Mouse (Mus musculus) liver, embryonic 11.5 days (tissue): ENCODE measurements around the gene Rtn2. TPM values are rescaled to one million over a fixed set of nuclear protein-coding genes. Genes with fewer than 3 reads are reported as not detected.

Experiments
- ATAC-seq: fragments of 200-750 bp; cut with Nextera tagmentation; replicated peaks from 2 replicates; pipeline ENCODE4 v1.8.0; 2017; ENCODE audit warnings: moderate number of reproducible peaks, mild to moderate bottlenecking, moderate TSS enrichment, moderate library complexity; ENCODE audit not compliant: low FRiP score
- DNase-seq: peaks from one replicate; pipeline ENCODE4 v3.0.0-alpha.2; 2017; ENCODE audit warnings: low spot score
- H3K27ac ChIP-seq: fragments of 300-500 bp; sonication (generic); 2 replicates; pipeline ENCODE4 v1.5.1; 2014; ENCODE audit warnings: mild to moderate bottlenecking, low read depth, low read length, control low read depth
- H3K27me3 ChIP-seq: fragments of 300-500 bp; sonication (generic); replicated peaks from 2 replicates; pipeline ENCODE4 v1.6.1; 2014; ENCODE audit warnings: low read length, mixed read lengths; ENCODE audit not compliant: control insufficient read depth, insufficient read depth
- H3K36me3 ChIP-seq: fragments of 300-500 bp; sonication (generic); 2 replicates; pipeline ENCODE4 v1.6.1; 2014; ENCODE audit warnings: mild to moderate bottlenecking, low read length, moderate library complexity, mixed read lengths; ENCODE audit not compliant: control insufficient read depth, insufficient read depth
- H3K4me1 ChIP-seq: fragments of 300-500 bp; sonication (generic); replicated peaks from 2 replicates; pipeline ENCODE4 v1.6.1; 2014; ENCODE audit warnings: low read length, mixed read lengths; ENCODE audit not compliant: control insufficient read depth, insufficient read depth
- H3K4me2 ChIP-seq: fragments of 300-500 bp; sonication (generic); 2 replicates; pipeline ENCODE4 v1.6.1; 2014; ENCODE audit warnings: mild to moderate bottlenecking, control low read depth, moderate library complexity
- H3K4me3 ChIP-seq: fragments of 300-500 bp; sonication (generic); 2 replicates; pipeline ENCODE4 v1.5.1; 2014; ENCODE audit warnings: low read depth, low read length, control low read depth
- H3K9ac ChIP-seq: fragments of 300-500 bp; sonication (generic); 2 replicates; pipeline ENCODE4 v1.6.1; 2014; ENCODE audit warnings: low read depth, low read length, control low read depth
- H3K9me3 ChIP-seq: fragments of 300-500 bp; sonication (generic); 2 replicates; pipeline ENCODE4 v1.6.1; 2016; ENCODE audit warnings: low read length, inconsistent platforms, mixed read lengths; ENCODE audit not compliant: control insufficient read depth
- WGBS: fragments of 180-500 bp; shearing (Covaris S2); extraction: QIAGEN DNeasy Blood & Tissue Kit; methylation state at CpG from one replicate; pipeline ENCODE4 v1.1.7; 2014; 5-methylcytosine and 5-hydroxymethylcytosine counted together
- polyA plus RNA-seq: library from polyadenylated mRNA; unstranded; fragments of >200 nt; fragmentation: Nextera tagmentation; extraction: Ambion mirVana; gene quantifications from 2 replicates; pipeline ENCODE4 v1.2.1, GENCODE M21; 2014

Gene Rtn2
- polyA plus RNA-seq, 1 experiment from 2014 or later, result 11.1 TPM

GRCm38 (mm10) chr7:19341250-19341649 lies 58.8 kb downstream of the Rtn2 start:
- no peak for ATAC-seq
- no peak overlapping the region for H3K27ac ChIP-seq
- H3K36me3 ChIP-seq, result no peaks in the 10 kb centered on the region
- peaks cover 22% of the 10 kb centered on the region for H3K27me3 ChIP-seq
- H3K4me2 ChIP-seq, result no peak overlapping the region
- no peaks in the 10 kb centered on the region for H3K9me3 ChIP-seq
- H3K4me1 ChIP-seq, result peaks cover 29% of the 10 kb centered on the region
- DNase-seq, result no peak
- H3K4me3 ChIP-seq, result no peak overlapping the region
- 23% methylated on average over 10 of the region's 10 CpGs for WGBS
- no peak overlapping the region for H3K9ac ChIP-seq

- Histone ChIP-seq H3K27me3 (peaks cover 22% of the 10 kb centered on the region), H3K36me3 (no peaks in the 10 kb centered on the region), H3K4me3 (peak overlapping the region; percentile 44), H3K9me3 (no peaks in the 10 kb centered on the region), H3K4me2 (peak overlapping the region; percentile 69), H3K4me1 (peaks cover 29% of the 10 kb centered on the region), H3K27ac (no peak overlapping the region), H3K9ac (no peak overlapping the region)
- 1% methylated on average over 41 of the region's 41 CpGs for whole genome bisulfite sequencing
- no peak for ATAC-seq
- DNase-seq, result no peak
These were observed 59.5 kb downstream of the Rtn2 start for GRCm38 (mm10) chr7:19341761-19342409.

DNA sequence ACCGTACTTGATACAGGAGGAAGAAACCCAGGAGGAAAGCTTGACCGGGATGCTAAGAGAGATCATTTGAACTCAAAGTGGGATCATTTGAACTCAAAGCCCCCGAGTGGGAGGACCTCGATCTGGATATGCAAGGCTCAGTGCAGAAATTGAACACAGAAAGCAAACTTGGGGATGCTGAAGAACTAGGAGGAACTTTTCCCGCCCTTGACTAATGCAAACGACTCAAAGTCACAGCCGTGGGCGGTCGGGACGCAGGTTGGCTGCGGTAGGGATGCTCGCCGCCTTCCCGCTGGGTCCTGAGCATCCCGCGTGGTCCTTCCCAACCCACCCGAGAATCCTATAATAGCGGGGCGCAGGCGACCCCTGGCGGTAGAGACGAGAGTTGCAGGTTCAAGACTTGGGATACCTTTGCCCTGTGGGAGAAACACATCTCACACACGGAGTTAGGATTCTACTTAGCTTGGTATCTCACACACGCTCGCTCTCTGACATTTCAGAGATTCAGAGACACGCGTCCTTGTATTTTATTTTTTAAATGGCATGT lies 60.1 kb downstream of the Rtn2 start:
- DNase-seq (peak; percentile 84), ATAC-seq (no peak)
- peak overlapping the region; percentile 69 for H3K4me2 ChIP-seq
- no peak overlapping the region for H3K27ac ChIP-seq
- no peak overlapping the region for H3K9ac ChIP-seq
- no peaks in the 10 kb centered on the region for H3K36me3 ChIP-seq
- no peaks in the 10 kb centered on the region for H3K9me3 ChIP-seq
- under 1% methylated on average over 27 of the region's 27 CpGs for WGBS
- H3K4me1 ChIP-seq, result peaks cover 29% of the 10 kb centered on the region
- peaks cover 22% of the 10 kb centered on the region for H3K27me3 ChIP-seq
- peak overlapping the region; percentile 44 for H3K4me3 ChIP-seq

- H3K27ac ChIP-seq, result no peak overlapping the region
- H3K36me3 ChIP-seq, result no peaks in the 10 kb centered on the region
- peak overlapping the region; percentile 24; the same call in 1 of the 2 replicates for H3K4me2 ChIP-seq
- H3K9me3 ChIP-seq, result no peaks in the 10 kb centered on the region
- ATAC-seq (no peak), DNase-seq (peak; percentile 72)
- 2% methylated on average over 11 of the region's 11 CpGs for WGBS
- peaks cover 29% of the 10 kb centered on the region for H3K4me1 ChIP-seq
- H3K9ac ChIP-seq, result no peak overlapping the region
- H3K27me3 ChIP-seq, result peaks cover 22% of the 10 kb centered on the region
- peak overlapping the region; percentile 3; the same call in 1 of the 2 replicates for H3K4me3 ChIP-seq
These were observed 60.9 kb downstream of the Rtn2 start for GRCm38 (mm10) chr7:19343210-19343808.

- H3K4me3 ChIP-seq, result peak within 1 kb of the TSS; percentile 60
- peak within 1 kb of the TSS; percentile 89 for H3K4me2 ChIP-seq
- no peaks in the 10 kb centered on the region for H3K36me3 ChIP-seq
- DNase-seq (no peak), ATAC-seq (no peak)
- H3K9ac ChIP-seq, result peak within 1 kb of the TSS; percentile 67
- H3K27ac ChIP-seq, result peak within 1 kb of the TSS; percentile 44; the same call in 1 of the 2 replicates
- H3K9me3 ChIP-seq, result no peaks in the 10 kb centered on the region
- peaks cover 22% of the 10 kb centered on the region for H3K27me3 ChIP-seq
- 23% methylated on average over 12 of the region's 12 CpGs for WGBS
- H3K4me1 ChIP-seq, result peaks cover 29% of the 10 kb centered on the region
These were observed 61.9 kb downstream of the Rtn2 start, which contains the start of gene Ercc1 for GRCm38 (mm10) chr7:19344237-19344847. TSS of gene Ercc1 (plus strand) at chr7:19344778.

GRCm38 (mm10) chr7:19344938-19345471 lies 62.6 kb downstream of the Rtn2 start:
- Histone ChIP-seq H3K27ac (peak overlapping the region; percentile 44; the same call in 1 of the 2 replicates), H3K4me3 (peak overlapping the region; percentile 60), H3K9me3 (no peaks in the 10 kb centered on the region), H3K4me1 (peaks cover 29% of the 10 kb centered on the region), H3K9ac (peak overlapping the region; percentile 67), H3K36me3 (no peaks in the 10 kb centered on the region), H3K27me3 (peaks cover 20% of the 10 kb centered on the region), H3K4me2 (peak overlapping the region; percentile 89)
- ATAC-seq (peak; percentile 96), DNase-seq (peak; percentile 96)
- WGBS, result under 1% methylated on average over 31 of the region's 31 CpGs

Other genes with a start within 250 kb of the Rtn2 start
- not detected in 2 replicates for gene Rsph6a, start 227.9 kb upstream of the Rtn2 start, polyA plus RNA-seq
- gene Dmwd, start 206.4 kb upstream of the Rtn2 start, polyA plus RNA-seq, result 10.2 and 12.8 TPM in 2 replicates
- gene Dmpk, start 198.8 kb upstream of the Rtn2 start, polyA plus RNA-seq, result 12.4 and 13.9 TPM in 2 replicates
- gene Six5, start 188.0 kb upstream of the Rtn2 start, polyA plus RNA-seq, result 3.7 and 4.3 TPM in 2 replicates
- gene Gm4969, start 164.3 kb upstream of the Rtn2 start, polyA plus RNA-seq, result 1.2 and 1.9 TPM in 2 replicates
- 9.9 TPM in 2 replicates for gene Fbxo46, start 162.8 kb upstream of the Rtn2 start, polyA plus RNA-seq
- 7.5 and 9.5 TPM in 2 replicates for gene Qpctl, start 133.3 kb upstream of the Rtn2 start, polyA plus RNA-seq
- 140 and 158 TPM in 2 replicates for gene Snrpd2, start 132.9 kb upstream of the Rtn2 start, polyA plus RNA-seq
- 0.69 and 0.73 TPM in 2 replicates for gene Gipr, start 116.5 kb upstream of the Rtn2 start, polyA plus RNA-seq
- 2.7 and 3.8 TPM in 2 replicates for gene Eml2, start 106.2 kb upstream of the Rtn2 start, polyA plus RNA-seq
- 1.4 and 1.9 TPM in 2 replicates for gene Gpr4, start 70.1 kb upstream of the Rtn2 start, polyA plus RNA-seq
- 31.6 and 33.9 TPM in 2 replicates for gene Opa3, start 54.3 kb upstream of the Rtn2 start, polyA plus RNA-seq
- 85.9 and 87.5 TPM in 2 replicates for gene Vasp, start 10.8 kb upstream of the Rtn2 start, polyA plus RNA-seq
- gene Ppm1n, start 2.6 kb upstream of the Rtn2 start, polyA plus RNA-seq, result not detected in 2 replicates
- 0.07 TPM in 1 of 2 replicates, not detected in the other for gene Fosb, start 27.4 kb downstream of the Rtn2 start, polyA plus RNA-seq
- 46.4 and 46.8 TPM in 2 replicates for gene Ercc1, start 62.2 kb downstream of the Rtn2 start, polyA plus RNA-seq
- gene Cd3eap, start 76.9 kb downstream of the Rtn2 start, polyA plus RNA-seq, result 28.7 and 30.2 TPM in 2 replicates
- gene Ppp1r13l, start 77.1 kb downstream of the Rtn2 start, polyA plus RNA-seq, result 3.9 and 4.2 TPM in 2 replicates
- 14.0 and 15.6 TPM in 2 replicates for gene Ercc2, start 99.4 kb downstream of the Rtn2 start, polyA plus RNA-seq
- gene Klc3, start 121.5 kb downstream of the Rtn2 start, polyA plus RNA-seq, result 0.71 and 0.99 TPM in 2 replicates
- gene Ckm, start 122.2 kb downstream of the Rtn2 start, polyA plus RNA-seq, result 0.34 and 0.40 TPM in 2 replicates
- 6.7 and 7.7 TPM in 2 replicates for gene Mark4, start 176.2 kb downstream of the Rtn2 start, polyA plus RNA-seq
- 4.3 and 5.6 TPM in 2 replicates for gene Exoc3l2, start 180.7 kb downstream of the Rtn2 start, polyA plus RNA-seq
- 2.0 and 2.1 TPM in 2 replicates for gene Bloc1s3, start 225.7 kb downstream of the Rtn2 start, polyA plus RNA-seq
- gene Trappc6a, start 225.8 kb downstream of the Rtn2 start, polyA plus RNA-seq, result 97.4 and 108 TPM in 2 replicates
- gene Nkpd1, start 235.2 kb downstream of the Rtn2 start, polyA plus RNA-seq, result not detected in 2 replicates